Mouse (Mus musculus) neutrophil, adult 5-6 weeks (primary cell): ENCODE data around the gene Habp2. TPM values are rescaled to one million over a fixed set of nuclear protein-coding genes. Genes with fewer than 3 reads are reported as not detected.

Source experiments
- ATAC-seq: fragments of 151-379, 151-347 bp; 2 replicates; pipeline ENCODE4 v1.8.0; 2017; ENCODE audit warnings: mild to moderate bottlenecking, moderate TSS enrichment; ENCODE audit not compliant: insufficient number of reproducible peaks, poor library complexity, low FRiP score, severe bottlenecking; ENCODE audit errors: extremely low read depth
- total RNA-seq: library from RNA; stranded (forward); fragments of 200-1000 nt; gene quantifications from 2 replicates; pipeline ENCODE4 v1.2.3, GENCODE M21; 2017

The Habp2 gene
- total RNA-seq, 1 experiment from 2014 or later, result not detected

- ATAC-seq, result no peak
Observed at GRCm38 (mm10) chr19:56291898-56292297, 5.0 kb downstream of the Habp2 start.

GRCm38 (mm10) chr19:56292335-56292734 is 5.4 kb downstream of the Habp2 start:
- no peak for ATAC-seq

GRCm38 (mm10) chr19:56294654-56295399 is 7.9 kb downstream of the Habp2 start:
- no peak for ATAC-seq

GRCm38 (mm10) chr19:56296668-56297067 is 9.7 kb downstream of the Habp2 start:
- no peak for ATAC-seq

- ATAC-seq, result no peak
Observed at GRCm38 (mm10) chr19:56297264-56297663, 10.3 kb downstream of the Habp2 start.

GRCm38 (mm10) chr19:56300835-56301234 is 13.9 kb downstream of the Habp2 start:
- no peak for ATAC-seq

- ATAC-seq, result no peak
Observed at GRCm38 (mm10) chr19:56316531-56316930, 29.6 kb downstream of the Habp2 start.

GRCm38 (mm10) chr19:56319219-56319618 is 32.3 kb downstream of the Habp2 start:
- no peak for ATAC-seq

GRCm38 (mm10) chr19:56319629-56320028 is 32.7 kb downstream of the Habp2 start:
- no peak for ATAC-seq

GRCm38 (mm10) chr19:56320186-56320860 is 33.4 kb downstream of the Habp2 start:
- ATAC-seq, result no peak

- no peak for ATAC-seq
Observed at GRCm38 (mm10) chr19:56321303-56321920, 34.5 kb downstream of the Habp2 start.

- no peak for ATAC-seq
Observed at GRCm38 (mm10) chr19:56325676-56326075, 38.7 kb downstream of the Habp2 start.

- ATAC-seq, result no peak
Observed at GRCm38 (mm10) chr19:56326243-56326855, 39.4 kb downstream of the Habp2 start.

GRCm38 (mm10) chr19:56336321-56336720 is 49.4 kb downstream of the Habp2 start:
- ATAC-seq, result no peak

GRCm38 (mm10) chr19:56336826-56337225 is 49.9 kb downstream of the Habp2 start:
- ATAC-seq, result no peak

GRCm38 (mm10) chr19:56342006-56342405 is 55.1 kb downstream of the Habp2 start:
- ATAC-seq, result no peak

- no peak for ATAC-seq
Observed at GRCm38 (mm10) chr19:56343869-56344563, 57.1 kb downstream of the Habp2 start.

- ATAC-seq, result no peak
Observed at GRCm38 (mm10) chr19:56346016-56346415, 59.1 kb downstream of the Habp2 start.

- ATAC-seq, result no peak
Observed at GRCm38 (mm10) chr19:56346750-56347149, 59.8 kb downstream of the Habp2 start.
